Mouse (Mus musculus): ENCODE results near the gene Atp5f1. TPM values are rescaled to one million over a fixed set of nuclear protein-coding genes. Genes with fewer than 3 reads are reported as not detected.

The Atp5f1 gene
- polyA plus RNA-seq, 1 experiment from 2014 or later = 524 TPM

DNA sequence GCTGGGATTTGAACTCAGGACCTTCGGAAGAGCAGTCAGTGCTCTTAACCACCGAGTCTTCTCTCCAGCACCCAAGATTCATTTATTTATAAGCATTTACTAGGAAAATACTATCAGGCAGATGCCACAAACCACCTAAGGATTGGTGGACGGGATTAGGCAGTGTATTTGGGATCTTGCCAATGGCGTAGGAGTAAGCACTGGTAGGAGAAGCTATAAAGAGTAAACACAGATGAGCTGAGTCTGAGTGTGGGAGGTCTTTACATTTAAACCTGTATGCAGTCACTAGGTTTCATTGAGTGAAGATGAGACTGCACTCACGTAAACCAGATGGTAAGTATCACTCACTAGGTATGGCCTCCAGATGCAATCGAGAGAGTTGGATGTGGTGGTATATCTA is 26.0 kb downstream of the Atp5f1 start:
- ATAC-seq (ENCODE audit: insufficient read depth, low FRiP score) = no peak
- Histone ChIP-seq H3K27ac (ENCODE audit: low read length) (no peak overlapping the region), H3K4me1 (ENCODE audit: control insufficient read depth, insufficient read depth, low read length) (no peaks in the 10 kb centered on the region), H3K4me2 (ENCODE audit: low read depth, low read length) (no peak overlapping the region), H3K4me3 (replicated peaks; ENCODE audit: low read length) (no peak overlapping the region), H3K36me3 (ENCODE audit: control insufficient read depth, insufficient read depth, low read length) (no peaks in the 10 kb centered on the region), H3K9me3 (replicated peaks; ENCODE audit: control insufficient read depth, low read length) (no peaks in the 10 kb centered on the region), H3K9ac (ENCODE audit: low read length) (no peak overlapping the region), H3K27me3 (ENCODE audit: control insufficient read depth, insufficient read depth, low read length) (no peaks in the 10 kb centered on the region)
- WGBS = 95% methylated on average over 6 of the region's 6 CpGs

DNA sequence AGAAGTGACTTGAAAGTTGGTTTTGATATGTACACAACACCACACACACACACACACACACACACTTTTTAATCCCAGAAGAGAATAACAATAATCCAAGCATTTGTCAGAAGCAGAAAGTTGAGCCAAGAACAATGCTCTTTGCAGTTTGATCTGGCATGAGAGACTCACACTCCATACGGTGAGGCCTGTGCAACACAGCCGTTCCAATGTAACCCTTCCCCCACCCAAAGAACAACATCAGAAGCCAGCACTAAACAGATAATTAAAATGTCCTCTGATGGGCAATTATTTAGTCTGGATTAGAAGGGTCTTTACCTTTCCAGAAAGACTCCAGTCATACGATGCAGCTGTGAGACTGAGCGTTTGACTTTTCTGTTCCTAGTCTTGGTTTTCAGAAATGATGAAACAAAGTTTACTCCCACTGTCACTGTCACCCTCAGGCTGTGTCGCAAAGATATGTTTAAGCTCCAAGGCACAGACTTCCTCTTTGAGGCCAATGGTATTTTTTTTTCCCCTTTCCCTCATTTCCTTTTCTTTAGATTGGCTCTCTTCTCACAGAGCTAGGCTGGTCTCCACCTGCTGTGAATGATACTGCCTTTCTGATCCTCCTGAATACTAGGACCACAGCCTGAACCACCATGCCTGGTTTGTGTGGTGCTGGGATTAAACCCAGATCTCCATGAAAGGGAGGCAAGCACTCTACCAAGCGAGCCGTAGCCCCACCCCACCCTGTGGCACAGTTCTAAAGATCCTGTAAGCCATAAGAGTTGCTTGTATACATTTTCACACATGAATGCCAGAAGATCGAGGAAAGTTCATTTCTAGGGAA is 27.4 kb downstream of the Atp5f1 start, which contains the start of gene I830077J02Rik:
TSS of gene I830077J02Rik (minus strand) at position 425 of the 832 bp plus-strand sequence.
- H3K9ac ChIP-seq (ENCODE audit: low read length) = no peak within 1 kb of the TSS
- H3K9me3 ChIP-seq (replicated peaks; ENCODE audit: control insufficient read depth, low read length) = no peaks in the 10 kb centered on the region
- WGBS = 84% methylated on average over 8 of the region's 8 CpGs
- H3K27me3 ChIP-seq (ENCODE audit: control insufficient read depth, insufficient read depth, low read length) = no peaks in the 10 kb centered on the region
- H3K4me2 ChIP-seq (ENCODE audit: low read depth, low read length) = no peak within 1 kb of the TSS
- no peaks in the 10 kb centered on the region for H3K36me3 ChIP-seq (ENCODE audit: control insufficient read depth, insufficient read depth, low read length)
- no peaks in the 10 kb centered on the region for H3K4me1 ChIP-seq (ENCODE audit: control insufficient read depth, insufficient read depth, low read length)
- H3K4me3 ChIP-seq (replicated peaks; ENCODE audit: low read length) = no peak within 1 kb of the TSS
- H3K27ac ChIP-seq (ENCODE audit: low read length) = no peak within 1 kb of the TSS
- ATAC-seq (ENCODE audit: insufficient read depth, low FRiP score) = no peak

GRCm38 (mm10) chr3:105931095-105931494 is 28.8 kb downstream of the Atp5f1 start:
- H3K27ac ChIP-seq (ENCODE audit: low read length) = no peak overlapping the region
- no peaks in the 10 kb centered on the region for H3K4me1 ChIP-seq (ENCODE audit: control insufficient read depth, insufficient read depth, low read length)
- ATAC-seq (ENCODE audit: insufficient read depth, low FRiP score) = no peak
- no peak overlapping the region for H3K4me2 ChIP-seq (ENCODE audit: low read depth, low read length)
- no peak overlapping the region for H3K9ac ChIP-seq (ENCODE audit: low read length)
- H3K36me3 ChIP-seq (ENCODE audit: control insufficient read depth, insufficient read depth, low read length) = no peaks in the 10 kb centered on the region
- no peak overlapping the region for H3K4me3 ChIP-seq (replicated peaks; ENCODE audit: low read length)
- H3K27me3 ChIP-seq (ENCODE audit: control insufficient read depth, insufficient read depth, low read length) = no peaks in the 10 kb centered on the region
- WGBS = 87% methylated on average over 2 of the region's 2 CpGs
- H3K9me3 ChIP-seq (replicated peaks; ENCODE audit: control insufficient read depth, low read length) = no peaks in the 10 kb centered on the region

DNA sequence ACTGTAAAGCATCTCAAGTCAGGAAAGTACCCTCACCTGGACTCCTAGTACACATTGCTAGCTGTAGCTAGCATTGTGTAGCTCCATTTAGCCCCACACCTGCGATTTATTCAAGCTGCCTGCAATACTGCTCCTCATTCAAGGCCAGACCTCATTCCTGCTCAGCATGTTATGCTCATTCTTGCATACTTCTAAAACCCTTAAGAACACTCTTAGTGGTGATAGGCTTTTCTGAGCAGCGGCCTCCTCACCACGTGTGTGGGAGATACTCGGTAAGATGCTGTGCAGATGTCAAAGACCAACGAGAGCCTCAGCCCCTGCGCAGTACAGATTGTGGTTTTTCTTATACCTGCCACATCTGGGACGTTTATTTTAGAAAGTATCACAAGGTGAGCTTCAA is 30.1 kb downstream of the Atp5f1 start:
- no peaks in the 10 kb centered on the region for H3K4me1 ChIP-seq (ENCODE audit: control insufficient read depth, insufficient read depth, low read length)
- 78% methylated on average over 7 of the region's 7 CpGs for WGBS
- no peaks in the 10 kb centered on the region for H3K27me3 ChIP-seq (ENCODE audit: control insufficient read depth, insufficient read depth, low read length)
- no peaks in the 10 kb centered on the region for H3K36me3 ChIP-seq (ENCODE audit: control insufficient read depth, insufficient read depth, low read length)
- ATAC-seq (ENCODE audit: insufficient read depth, low FRiP score) = no peak
- H3K9me3 ChIP-seq (replicated peaks; ENCODE audit: control insufficient read depth, low read length) = no peaks in the 10 kb centered on the region
- no peak overlapping the region for H3K4me2 ChIP-seq (ENCODE audit: low read depth, low read length)
- no peak overlapping the region for H3K27ac ChIP-seq (ENCODE audit: low read length)
- no peak overlapping the region for H3K4me3 ChIP-seq (replicated peaks; ENCODE audit: low read length)
- H3K9ac ChIP-seq (ENCODE audit: low read length) = no peak overlapping the region

- Histone ChIP-seq H3K27me3 (ENCODE audit: control insufficient read depth, insufficient read depth, low read length) (no peaks in the 10 kb centered on the region), H3K27ac (ENCODE audit: low read length) (no peak overlapping the region), H3K4me1 (ENCODE audit: control insufficient read depth, insufficient read depth, low read length) (no peaks in the 10 kb centered on the region), H3K9ac (ENCODE audit: low read length) (no peak overlapping the region), H3K36me3 (ENCODE audit: control insufficient read depth, insufficient read depth, low read length) (no peaks in the 10 kb centered on the region), H3K4me3 (replicated peaks; ENCODE audit: low read length) (no peak overlapping the region), H3K4me2 (ENCODE audit: low read depth, low read length) (no peak overlapping the region), H3K9me3 (replicated peaks; ENCODE audit: control insufficient read depth, low read length) (no peaks in the 10 kb centered on the region)
- 78% methylated on average over 6 of the region's 6 CpGs for WGBS
- no peak for ATAC-seq (ENCODE audit: insufficient read depth, low FRiP score)
Measured at GRCm38 (mm10) chr3:105928781-105929180, 31.1 kb downstream of the Atp5f1 start.

DNA sequence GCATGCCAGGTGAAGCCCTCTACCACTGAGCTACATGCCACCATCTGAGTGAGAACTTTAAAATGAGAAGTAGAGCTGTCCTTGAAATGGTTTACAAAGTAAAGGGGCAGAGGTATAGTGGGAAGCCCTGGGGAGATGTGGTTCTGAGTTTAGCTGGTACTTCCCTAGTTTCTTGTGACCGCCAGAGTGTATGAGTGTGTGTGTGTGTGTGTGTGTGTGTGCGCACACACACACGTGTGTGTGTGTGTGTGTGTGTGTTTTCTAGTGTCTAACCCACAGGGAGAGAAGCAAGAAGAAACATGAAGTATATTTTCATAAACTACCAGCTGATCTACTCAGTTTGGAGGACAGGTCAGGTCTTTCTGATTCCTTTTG is 31.7 kb downstream of the Atp5f1 start:
- no peaks in the 10 kb centered on the region for H3K4me1 ChIP-seq (ENCODE audit: control insufficient read depth, insufficient read depth, low read length)
- WGBS = 82% methylated on average over 3 of the region's 3 CpGs
- no peak overlapping the region for H3K4me2 ChIP-seq (ENCODE audit: low read depth, low read length)
- ATAC-seq (ENCODE audit: insufficient read depth, low FRiP score) = no peak
- H3K9ac ChIP-seq (ENCODE audit: low read length) = no peak overlapping the region
- no peaks in the 10 kb centered on the region for H3K36me3 ChIP-seq (ENCODE audit: control insufficient read depth, insufficient read depth, low read length)
- H3K27me3 ChIP-seq (ENCODE audit: control insufficient read depth, insufficient read depth, low read length) = no peaks in the 10 kb centered on the region
- no peak overlapping the region for H3K4me3 ChIP-seq (replicated peaks; ENCODE audit: low read length)
- no peak overlapping the region for H3K27ac ChIP-seq (ENCODE audit: low read length)
- no peaks in the 10 kb centered on the region for H3K9me3 ChIP-seq (replicated peaks; ENCODE audit: control insufficient read depth, low read length)

GRCm38 (mm10) chr3:105927561-105928194 is 32.2 kb downstream of the Atp5f1 start:
- no peaks in the 10 kb centered on the region for H3K4me1 ChIP-seq (ENCODE audit: control insufficient read depth, insufficient read depth, low read length)
- 78% methylated on average over 7 of the region's 7 CpGs for WGBS
- H3K27ac ChIP-seq (ENCODE audit: low read length) = no peak overlapping the region
- H3K36me3 ChIP-seq (ENCODE audit: control insufficient read depth, insufficient read depth, low read length) = no peaks in the 10 kb centered on the region
- no peaks in the 10 kb centered on the region for H3K9me3 ChIP-seq (replicated peaks; ENCODE audit: control insufficient read depth, low read length)
- H3K4me2 ChIP-seq (ENCODE audit: low read depth, low read length) = no peak overlapping the region
- no peak for ATAC-seq (ENCODE audit: insufficient read depth, low FRiP score)
- no peak overlapping the region for H3K9ac ChIP-seq (ENCODE audit: low read length)
- no peak overlapping the region for H3K4me3 ChIP-seq (replicated peaks; ENCODE audit: low read length)
- no peaks in the 10 kb centered on the region for H3K27me3 ChIP-seq (ENCODE audit: control insufficient read depth, insufficient read depth, low read length)

DNA sequence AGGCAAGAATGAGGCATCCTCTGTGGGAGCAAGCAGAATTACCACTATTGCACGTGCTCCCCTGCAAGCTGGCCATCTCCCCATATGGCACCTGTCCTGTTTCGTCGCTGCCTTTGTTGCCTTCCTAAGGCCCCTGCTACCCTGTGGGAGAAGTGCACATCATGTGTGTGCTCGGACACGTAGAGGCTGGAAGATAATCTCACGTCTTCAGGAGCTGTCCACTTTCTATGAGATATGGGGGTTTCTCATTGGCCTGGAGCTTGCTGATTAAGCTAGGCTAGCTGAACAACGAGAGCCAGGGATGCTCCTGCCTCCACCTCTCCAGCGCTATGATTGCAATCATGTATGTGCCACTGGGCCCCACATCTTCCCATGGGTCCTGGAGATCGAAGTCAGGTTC is 35.3 kb downstream of the Atp5f1 start:
- H3K4me3 ChIP-seq (replicated peaks; ENCODE audit: low read length) = no peak overlapping the region
- no peak overlapping the region for H3K27ac ChIP-seq (ENCODE audit: low read length)
- 82% methylated on average over 9 of the region's 9 CpGs for WGBS
- no peaks in the 10 kb centered on the region for H3K9me3 ChIP-seq (replicated peaks; ENCODE audit: control insufficient read depth, low read length)
- ATAC-seq (ENCODE audit: insufficient read depth, low FRiP score) = no peak
- no peaks in the 10 kb centered on the region for H3K27me3 ChIP-seq (ENCODE audit: control insufficient read depth, insufficient read depth, low read length)
- no peaks in the 10 kb centered on the region for H3K4me1 ChIP-seq (ENCODE audit: control insufficient read depth, insufficient read depth, low read length)
- H3K36me3 ChIP-seq (ENCODE audit: control insufficient read depth, insufficient read depth, low read length) = no peaks in the 10 kb centered on the region
- H3K9ac ChIP-seq (ENCODE audit: low read length) = no peak overlapping the region
- no peak overlapping the region for H3K4me2 ChIP-seq (ENCODE audit: low read depth, low read length)

GRCm38 (mm10) chr3:105921959-105922358 is 37.9 kb downstream of the Atp5f1 start:
- Histone ChIP-seq H3K4me2 (ENCODE audit: low read depth, low read length) (no peak overlapping the region), H3K27ac (ENCODE audit: low read length) (no peak overlapping the region), H3K4me1 (ENCODE audit: control insufficient read depth, insufficient read depth, low read length) (no peaks in the 10 kb centered on the region), H3K36me3 (ENCODE audit: control insufficient read depth, insufficient read depth, low read length) (no peaks in the 10 kb centered on the region), H3K9me3 (replicated peaks; ENCODE audit: control insufficient read depth, low read length) (no peaks in the 10 kb centered on the region), H3K9ac (ENCODE audit: low read length) (no peak overlapping the region), H3K27me3 (ENCODE audit: control insufficient read depth, insufficient read depth, low read length) (no peaks in the 10 kb centered on the region), H3K4me3 (replicated peaks; ENCODE audit: low read length) (no peak overlapping the region)
- no peak for ATAC-seq (ENCODE audit: insufficient read depth, low FRiP score)
- 59% methylated on average over 2 of the region's 2 CpGs for WGBS

Data from stomach, embryonic 16.5 days (tissue).